Mouse (Mus musculus): ENCODE measurements around the gene Kdm8.

GRCm38 (mm10) chr7:125492551-125492950, 48.1 kb downstream of the Kdm8 start:
- TF ChIP-seq POLR2AphosphoS5 (IDR thresholded peaks at IDR 0.05; ENCODE audit: insufficient replicate concordance, low read depth, low read length): no peak
- no peak for TF ChIP-seq CTCF (IDR thresholded peaks at IDR 0.05; ENCODE audit: low read depth, low read length)
- TF ChIP-seq TAL1 (conservative IDR thresholded peaks at IDR 0.05; ENCODE audit: low read depth, low read length): no peak

Measured in G1E (cell line).